Mouse (Mus musculus): Measurements from ENCODE around the gene Cyp2c65.

- TF ChIP-seq POLR2A (IDR thresholded peaks at IDR 0.05; ENCODE audit: low read depth, low read length) (no peak), CTCF (IDR thresholded peaks at IDR 0.05; ENCODE audit: extremely low read depth, insufficient read length, insufficient replicate concordance, low read depth, low read length) (no peak)
Measured at GRCm38 (mm10) chr19:39113644-39114043, 52.8 kb downstream of the Cyp2c65 start, which contains the start of gene Cyp2c66.
